Mouse (Mus musculus): ENCODE measurements at regions not wholly inside any gene's neighbourhood (a gene's known extent, or its start where the extent isn't known, plus 50 kb on each side); places are given as distances from the start of the nearest gene placed in this dataset.

DNA sequence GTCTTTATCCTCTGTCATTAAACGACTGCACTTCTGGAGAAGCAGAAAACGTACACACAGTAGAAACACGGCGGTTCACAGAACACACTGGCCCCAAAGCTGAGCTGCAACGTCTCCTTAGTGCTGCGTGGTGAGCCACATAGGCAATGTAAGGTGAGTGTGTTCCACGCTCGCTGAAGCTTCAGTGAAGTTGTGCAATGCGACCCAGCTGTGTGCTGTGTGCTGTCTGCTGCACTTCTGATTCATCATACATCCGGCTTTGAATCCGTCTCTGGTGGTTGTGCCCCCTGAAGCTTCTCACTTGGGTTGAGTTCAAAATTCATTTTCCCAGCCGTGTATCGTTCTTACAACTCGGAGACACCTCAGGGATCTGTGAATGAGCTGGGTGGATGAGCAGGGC lies 250.6 kb downstream of the Uaca start:
- DNase-seq (ENCODE audit: low spot score in 2 of 2), result no peak

DNA sequence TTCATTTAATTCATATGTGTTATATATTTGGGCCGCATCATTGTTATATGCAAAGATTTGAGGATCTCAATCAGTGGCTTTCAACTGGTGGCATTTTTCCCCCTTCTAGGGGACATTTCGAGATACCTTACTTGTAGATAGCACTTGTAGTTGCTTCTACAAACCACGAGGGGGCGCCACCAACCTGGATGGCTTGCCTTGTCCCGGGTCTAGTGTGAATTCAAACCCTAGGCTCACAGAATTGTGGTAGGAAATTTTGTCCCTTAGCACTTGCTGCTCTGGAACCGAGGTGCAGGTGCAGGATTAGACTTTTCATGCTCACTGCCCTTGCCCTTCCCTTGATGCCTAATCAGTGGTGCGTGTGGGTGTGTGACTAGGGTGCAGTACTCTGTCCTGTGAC lies 252.2 kb downstream of the Uaca start:
- peak; percentile 39 to 67 for DNase-seq (ENCODE audit: low spot score in 2 of 2)

- no peak for DNase-seq (ENCODE audit: low spot score in 2 of 2)
Observed at GRCm38 (mm10) chr9:61047289-61047688, 252.9 kb downstream of the Uaca start.

- no peak for DNase-seq (ENCODE audit: low spot score in 2 of 2)
Observed at GRCm38 (mm10) chr9:61048576-61048975, 254.2 kb downstream of the Uaca start.

- DNase-seq (ENCODE audit: low spot score in 2 of 2), result no peak
Observed at GRCm38 (mm10) chr9:61052621-61053020, 258.3 kb downstream of the Uaca start.

DNA sequence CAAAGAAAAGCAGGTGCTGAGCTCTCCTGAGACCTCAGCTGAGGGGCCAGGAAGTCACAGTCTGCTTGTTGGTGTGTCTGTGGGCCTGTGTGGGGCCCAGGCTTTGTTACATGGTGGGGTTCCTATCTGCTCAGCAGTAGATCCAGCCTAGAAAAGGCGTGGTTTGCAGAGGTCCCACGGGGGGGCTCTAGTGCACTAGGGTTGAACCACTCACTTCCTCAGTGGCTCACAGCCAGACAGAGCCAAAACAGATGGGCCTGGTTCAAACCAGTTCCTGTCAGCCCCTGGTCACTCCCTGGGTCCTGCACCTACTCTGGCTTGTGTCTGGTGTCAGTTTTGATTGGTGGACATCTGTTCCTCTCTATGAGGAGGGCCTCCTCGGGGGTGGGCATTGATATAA lies 260.1 kb downstream of the Uaca start:
- DNase-seq (ENCODE audit: low spot score in 2 of 2), result peak in 1 of 2 experiments; percentile 62

DNA sequence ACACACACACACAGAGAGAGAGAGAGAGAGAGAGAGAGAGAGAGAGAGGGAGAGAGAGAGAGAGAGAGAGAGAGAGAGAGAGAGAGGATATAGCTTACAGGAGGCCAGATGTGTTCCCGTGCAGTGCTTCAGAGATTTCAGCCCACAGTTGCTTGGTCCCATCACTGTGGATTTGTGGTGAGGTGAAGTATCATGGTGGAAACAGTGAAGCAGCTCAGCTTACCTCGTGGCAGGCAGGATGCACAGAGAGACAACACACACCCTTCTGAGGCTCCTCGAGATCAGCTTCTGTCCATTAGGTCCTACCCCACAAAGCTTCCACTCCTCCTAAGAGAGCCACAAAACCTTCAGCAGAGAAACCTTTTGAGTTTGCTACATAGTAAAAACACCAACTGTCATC lies 261.1 kb downstream of the Uaca start:
- no peak for DNase-seq (ENCODE audit: low spot score in 2 of 2)

DNA sequence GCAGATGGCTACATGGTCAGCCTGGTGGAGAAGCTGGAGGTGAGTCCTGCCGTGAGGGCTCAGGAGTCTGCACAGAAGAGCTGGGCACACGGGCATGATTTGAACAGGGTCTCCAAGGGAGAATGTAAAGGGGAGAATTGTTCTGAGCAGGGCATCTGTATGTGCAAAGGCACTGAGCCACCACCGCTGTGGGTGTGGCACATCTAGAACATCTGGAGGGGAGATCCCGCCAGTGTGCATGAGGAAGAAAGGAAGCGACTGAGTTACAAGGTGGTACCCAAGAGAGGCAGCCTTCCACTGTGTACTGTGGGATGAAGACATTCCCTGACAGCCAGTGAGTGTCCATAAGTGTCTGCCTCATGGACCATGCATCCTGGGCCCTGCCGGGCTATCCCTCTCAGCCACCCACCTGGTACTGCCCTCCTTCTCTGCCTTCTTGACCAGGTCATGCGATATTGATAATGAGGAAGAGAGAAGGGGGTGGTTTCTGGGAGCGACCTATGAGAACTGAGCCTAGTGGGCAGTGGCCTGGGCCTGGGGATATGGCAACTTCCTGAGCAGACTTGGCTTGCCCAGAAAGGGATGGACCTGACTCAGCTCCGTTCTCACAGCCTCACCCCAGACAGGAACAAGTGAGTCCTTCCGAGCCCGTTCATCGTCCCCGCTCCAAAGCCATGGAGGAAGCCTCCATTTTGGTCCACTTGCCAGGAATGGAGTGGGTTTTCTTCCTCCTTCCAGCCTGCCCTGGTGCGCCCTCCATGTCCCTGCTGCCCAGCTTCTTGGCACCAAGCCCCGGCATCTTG lies 261.8 kb downstream of the Uaca start:
- DNase-seq (ENCODE audit: low spot score in 2 of 2), result peak in 1 of 2 experiments; percentile 28

DNA sequence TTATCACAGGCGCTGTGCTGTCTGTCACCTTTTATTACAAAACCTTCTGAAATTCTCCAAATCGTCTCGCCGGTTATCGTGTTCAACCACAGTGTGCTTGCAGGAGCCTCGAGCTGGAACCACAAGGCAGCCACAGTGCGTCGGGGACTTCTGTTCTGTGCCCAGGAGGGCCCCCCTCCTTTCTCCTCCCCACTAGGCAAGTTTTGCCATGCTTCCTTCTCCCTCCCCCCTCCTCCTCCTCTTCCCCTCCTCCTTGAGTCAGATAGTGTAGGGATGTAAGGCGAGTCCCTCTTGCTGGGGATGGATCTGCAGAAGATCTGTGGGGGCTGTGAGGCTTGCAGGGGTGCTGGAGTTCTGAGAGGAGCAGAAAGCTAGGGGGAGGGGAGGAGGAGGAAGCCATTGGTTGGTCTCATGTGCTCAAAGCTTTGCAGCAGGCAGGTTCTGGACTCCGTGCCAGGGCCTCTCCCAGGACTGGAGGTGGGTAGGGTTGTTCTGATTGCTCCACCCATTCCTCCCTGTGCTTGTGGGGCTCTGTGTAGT lies 262.5 kb downstream of the Uaca start:
- DNase-seq (ENCODE audit: low spot score in 2 of 2), result peak in 1 of 2 experiments; percentile 27

DNA sequence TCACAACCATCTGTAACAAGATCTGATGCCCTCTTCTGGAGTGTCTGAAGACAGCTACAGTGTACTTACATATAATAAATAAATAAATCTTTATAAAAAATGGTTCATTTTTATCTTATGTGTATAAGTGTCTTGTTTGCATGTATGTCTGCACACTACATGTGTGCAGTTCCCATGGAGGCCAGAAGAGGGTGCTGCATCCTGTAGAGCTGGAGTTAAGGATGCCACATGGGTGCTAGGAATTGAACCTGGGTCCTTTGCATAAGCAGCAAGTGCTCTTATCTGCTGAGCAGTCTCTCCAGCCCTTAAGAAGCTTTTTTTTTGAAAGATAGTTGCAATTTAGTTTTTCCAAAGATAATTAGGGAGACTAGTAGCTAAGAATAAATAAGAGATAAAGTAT lies 264.9 kb downstream of the Uaca start:
- no peak for DNase-seq (ENCODE audit: low spot score in 2 of 2)

GRCm38 (mm10) chr9:61060958-61061357 lies 266.6 kb downstream of the Uaca start:
- no peak for DNase-seq (ENCODE audit: low spot score in 2 of 2)

- DNase-seq (ENCODE audit: low spot score in 2 of 2), result no peak
Observed at GRCm38 (mm10) chr9:61064714-61065305, 270.5 kb downstream of the Uaca start.

- no peak for DNase-seq (ENCODE audit: low spot score in 2 of 2)
Observed at GRCm38 (mm10) chr9:61069553-61070314, 275.4 kb downstream of the Uaca start.

GRCm38 (mm10) chr9:61070315-61070707 lies 276.0 kb downstream of the Uaca start:
- no peak for DNase-seq (ENCODE audit: low spot score in 2 of 2)

DNA sequence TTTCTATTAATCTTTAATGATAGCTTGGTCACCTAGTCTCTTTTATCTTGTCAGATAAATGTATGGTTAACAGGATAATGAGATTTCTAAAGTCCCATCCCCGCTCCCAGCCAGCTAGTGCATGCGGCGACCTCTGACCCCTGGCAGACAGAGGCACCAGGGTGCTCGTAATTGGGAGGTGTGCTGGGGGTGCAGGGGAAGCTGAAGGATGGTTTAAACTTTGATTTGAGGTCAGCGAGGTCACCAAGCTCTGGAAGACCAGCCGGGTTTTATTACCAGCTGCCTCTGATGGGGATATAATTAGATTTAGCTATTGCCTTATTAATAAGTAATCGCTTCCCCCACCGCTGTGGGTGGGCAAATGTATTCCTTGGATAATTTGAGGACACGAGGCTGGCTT lies 276.5 kb downstream of the Uaca start:
- DNase-seq (ENCODE audit: low spot score in 2 of 2), result no peak

GRCm38 (mm10) chr9:61073482-61073881 lies 279.1 kb downstream of the Uaca start:
- DNase-seq (ENCODE audit: low spot score in 2 of 2), result no peak

DNA sequence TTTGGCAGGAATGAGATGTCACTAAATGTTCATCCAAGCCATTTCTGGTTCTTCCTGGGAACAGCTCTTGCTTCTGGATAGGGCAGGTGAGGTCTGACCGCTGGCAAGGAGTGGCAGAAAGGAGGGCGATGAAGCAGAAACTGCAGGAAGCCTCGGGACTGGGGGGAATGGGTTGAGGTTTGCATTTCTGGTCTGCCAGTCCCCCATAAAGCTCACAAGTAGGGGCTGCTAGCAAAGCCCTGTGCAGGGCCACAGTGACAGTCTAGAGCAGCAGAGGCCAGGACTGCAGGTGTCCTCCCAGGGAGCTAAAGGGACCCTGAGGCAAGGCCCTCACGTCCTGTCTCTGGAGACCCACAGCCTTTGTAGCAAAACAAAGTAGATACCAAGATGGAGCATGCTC lies 280.7 kb downstream of the Uaca start:
- DNase-seq (ENCODE audit: low spot score in 2 of 2), result no peak

DNA sequence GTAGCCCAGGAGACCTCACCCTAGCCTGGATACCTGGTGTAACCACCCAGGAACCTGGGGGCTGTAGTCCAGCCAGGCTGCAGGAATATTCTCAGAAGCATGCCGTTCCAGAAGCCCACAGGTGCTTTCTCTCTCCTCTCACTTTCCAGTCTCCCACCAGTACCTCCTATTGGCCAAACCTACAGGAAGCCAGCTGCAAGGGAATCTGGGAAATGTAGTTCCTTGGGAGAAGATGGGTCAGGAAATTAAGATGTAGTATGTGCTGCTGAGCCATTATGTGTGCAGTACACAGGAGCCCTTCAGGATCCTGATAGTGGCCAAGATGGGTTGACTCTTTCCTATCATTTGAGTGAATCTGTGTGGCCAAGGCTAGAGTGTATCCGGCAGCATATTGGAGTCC lies 282.8 kb downstream of the Uaca start:
- DNase-seq (ENCODE audit: low spot score in 2 of 2), result no peak

GRCm38 (mm10) chr9:61077807-61078206 lies 283.5 kb downstream of the Uaca start:
- DNase-seq (ENCODE audit: low spot score in 2 of 2), result no peak

GRCm38 (mm10) chr9:61081474-61082021 lies 287.2 kb downstream of the Uaca start:
- peak; percentile 17 to 40 for DNase-seq (ENCODE audit: low spot score in 2 of 2)

DNA sequence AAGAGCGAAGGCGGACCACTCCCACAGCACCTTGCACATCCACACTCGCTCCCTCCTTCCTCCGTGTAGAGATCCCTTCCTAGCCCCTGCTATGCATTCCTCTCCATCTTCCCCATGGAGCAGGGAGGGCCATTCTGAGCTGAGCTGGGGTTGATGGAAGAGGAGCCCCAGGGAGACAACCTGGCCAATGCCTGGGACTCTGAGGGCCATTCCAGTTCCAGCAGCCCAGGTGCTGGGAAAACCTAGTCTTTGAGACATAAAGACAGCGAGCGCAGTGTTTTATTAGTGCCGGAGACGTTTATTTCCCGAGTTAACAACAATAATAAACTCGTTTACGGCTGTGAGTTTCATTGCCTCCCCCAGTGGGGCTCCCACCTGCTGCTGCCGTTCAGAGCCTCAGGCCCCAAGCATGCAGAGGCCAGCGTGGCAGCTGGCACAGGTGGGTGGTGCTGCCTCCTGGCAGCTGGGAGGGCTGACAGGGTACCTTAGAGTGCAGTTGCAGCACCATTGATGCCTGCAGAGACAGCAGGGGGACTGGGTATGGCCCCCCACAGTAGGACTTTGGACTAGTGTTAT lies 287.4 kb upstream of the Tle3 start:
- DNase-seq (ENCODE audit: low spot score in 2 of 2), result no peak

- no peak for DNase-seq (ENCODE audit: low spot score in 2 of 2)
Observed at GRCm38 (mm10) chr9:61087035-61087434, 285.1 kb upstream of the Tle3 start.
